Mouse (Mus musculus) forebrain, embryonic 11.5 days (tissue): ENCODE results near the gene Oxsr1. TPM values are rescaled to one million over a fixed set of nuclear protein-coding genes. Genes with fewer than 3 reads are reported as not detected.

ENCODE experiments used
- ATAC-seq: fragments of 200-750 bp; cut with Nextera tagmentation; replicated peaks from 2 replicates; pipeline ENCODE4 v1.8.0; 2017; ENCODE audit warnings: moderate TSS enrichment; ENCODE audit not compliant: low FRiP score
- DNase-seq: peaks from one replicate; pipeline ENCODE4 v3.0.0-alpha.2; 2017; ENCODE audit warnings: low spot score
- H3K27ac ChIP-seq: fragments of 300-500 bp; sonication (generic); 2 replicates; pipeline ENCODE4 v1.5.1; 2014; ENCODE audit warnings: low read depth, low read length
- H3K27me3 ChIP-seq: fragments of 300-500 bp; sonication (generic); 2 replicates; pipeline ENCODE4 v1.6.1; 2014; ENCODE audit warnings: mild to moderate bottlenecking, low read length, mixed read lengths; ENCODE audit not compliant: control insufficient read depth, insufficient read depth
- H3K36me3 ChIP-seq: fragments of 300-500 bp; sonication (generic); 2 replicates; pipeline ENCODE4 v1.6.1; 2014; ENCODE audit warnings: mild to moderate bottlenecking, low read length, moderate library complexity, mixed read lengths; ENCODE audit not compliant: control insufficient read depth, insufficient read depth
- H3K4me1 ChIP-seq: fragments of 300-500 bp; sonication (generic); replicated peaks from 2 replicates; pipeline ENCODE4 v1.6.1; 2014; ENCODE audit warnings: low read length, mixed read lengths; ENCODE audit not compliant: control insufficient read depth, insufficient read depth
- H3K4me2 ChIP-seq: fragments of 300-500 bp; sonication (generic); 2 replicates; pipeline ENCODE4 v1.6.1; 2014; ENCODE audit warnings: low read depth, mild to moderate bottlenecking, low read length, moderate library complexity, mixed read lengths; ENCODE audit not compliant: severe bottlenecking
- H3K4me3 ChIP-seq: fragments of 300-500 bp; sonication (generic); 2 replicates; pipeline ENCODE4 v1.5.1; 2014; ENCODE audit warnings: low read depth, low read length
- H3K9ac ChIP-seq: fragments of 300-500 bp; sonication (generic); 2 replicates; pipeline ENCODE4 v1.6.1; 2014; ENCODE audit warnings: low read length
- H3K9me3 ChIP-seq: fragments of 300-500 bp; sonication (generic); 2 replicates; pipeline ENCODE4 v1.6.1; 2016; ENCODE audit warnings: low read length, mixed read lengths; ENCODE audit not compliant: control insufficient read depth
- WGBS: fragments of 180-500 bp; shearing (Covaris S2); extraction: QIAGEN DNeasy Blood & Tissue Kit; methylation state at CpG from one replicate; pipeline ENCODE4 v1.1.7; 2014; 5-methylcytosine and 5-hydroxymethylcytosine counted together
- polyA plus RNA-seq: library from polyadenylated mRNA; unstranded; fragments of >200 nt; fragmentation: Nextera tagmentation; extraction: Ambion mirVana; gene quantifications from 2 replicates; pipeline ENCODE4 v1.2.1, GENCODE M21; 2014

The Oxsr1 gene
- polyA plus RNA-seq, 1 experiment from 2014 or later, result 19.7 TPM

- Histone ChIP-seq H3K36me3 (peaks cover 3% of the 10 kb centered on the region), H3K4me2 (peak within 1 kb of the TSS; percentile 68), H3K9me3 (no peaks in the 10 kb centered on the region), H3K4me1 (peaks cover 7% of the 10 kb centered on the region; the same call in 1 of the 2 replicates), H3K9ac (peak within 1 kb of the TSS; percentile 78), H3K4me3 (peak within 1 kb of the TSS; percentile 66), H3K27ac (peak within 1 kb of the TSS; percentile 79), H3K27me3 (peaks cover 3% of the 10 kb centered on the region; the same call in 1 of the 2 replicates)
- ATAC-seq (peak; percentile 97), DNase-seq (peak; percentile 96)
- under 1% methylated on average over 68 of the region's 68 CpGs for WGBS
Observed at GRCm38 (mm10) chr9:119340909-119341816, 18.9 kb upstream of the Oxsr1 start, which contains the start of gene Myd88. Myd88 (minus strand) TSS chr9:119341411.

GRCm38 (mm10) chr9:119340212-119340580 is 18.0 kb upstream of the Oxsr1 start:
- peaks cover 7% of the 10 kb centered on the region; the same call in 1 of the 2 replicates for H3K4me1 ChIP-seq
- H3K9ac ChIP-seq, result peak overlapping the region; percentile 59
- no peak for ATAC-seq
- H3K9me3 ChIP-seq, result no peaks in the 10 kb centered on the region
- H3K4me2 ChIP-seq, result peak overlapping the region; percentile 68
- 0 out of 2 replicates have a peak overlapping the region, but pooled peaks have one; percentile 79 for H3K27ac ChIP-seq
- peak overlapping the region; percentile 66 for H3K4me3 ChIP-seq
- no peak for DNase-seq
- no peaks in the 10 kb centered on the region; the same call in 1 of the 2 replicates for H3K36me3 ChIP-seq
- H3K27me3 ChIP-seq, result peaks cover 3% of the 10 kb centered on the region; the same call in 1 of the 2 replicates
- 6% methylated on average over 8 of the region's 8 CpGs for WGBS

- DNase-seq (peak; percentile 75), ATAC-seq (no peak)
- 1% methylated on average over 43 of the region's 43 CpGs for WGBS
- peak within 1 kb of the TSS; percentile 59 for H3K9ac ChIP-seq
- H3K4me3 ChIP-seq, result peak within 1 kb of the TSS; percentile 66
- peaks cover 3% of the 10 kb centered on the region; the same call in 1 of the 2 replicates for H3K27me3 ChIP-seq
- H3K36me3 ChIP-seq, result no peaks in the 10 kb centered on the region; the same call in 1 of the 2 replicates
- H3K27ac ChIP-seq, result peak within 1 kb of the TSS; percentile 79
- peak within 1 kb of the TSS; percentile 68 for H3K4me2 ChIP-seq
- peaks cover 7% of the 10 kb centered on the region; the same call in 1 of the 2 replicates for H3K4me1 ChIP-seq
- no peaks in the 10 kb centered on the region for H3K9me3 ChIP-seq
Observed at GRCm38 (mm10) chr9:119339558-119340211, 17.5 kb upstream of the Oxsr1 start, which contains the start of gene Acaa1a. Acaa1a (plus strand) TSS chr9:119339676.

GRCm38 (mm10) chr9:119339106-119339505 is 16.9 kb upstream of the Oxsr1 start:
- Histone ChIP-seq H3K9me3 (no peaks in the 10 kb centered on the region), H3K27ac (no peak overlapping the region), H3K9ac (peak overlapping the region; percentile 59), H3K4me3 (peak overlapping the region; percentile 66; the same call in 1 of the 2 replicates), H3K27me3 (peaks cover 3% of the 10 kb centered on the region; the same call in 1 of the 2 replicates), H3K4me1 (peaks cover 7% of the 10 kb centered on the region; the same call in 1 of the 2 replicates), H3K4me2 (peak overlapping the region; percentile 68), H3K36me3 (no peaks in the 10 kb centered on the region; the same call in 1 of the 2 replicates)
- WGBS, result 58% methylated on average over 7 of the region's 7 CpGs
- peak; percentile 53 for DNase-seq
- no peak for ATAC-seq

- Histone ChIP-seq H3K4me3 (no peak overlapping the region), H3K4me2 (no peak overlapping the region), H3K27me3 (peaks cover 3% of the 10 kb centered on the region; the same call in 1 of the 2 replicates), H3K9me3 (no peaks in the 10 kb centered on the region), H3K27ac (no peak overlapping the region), H3K36me3 (no peaks in the 10 kb centered on the region; the same call in 1 of the 2 replicates), H3K9ac (no peak overlapping the region), H3K4me1 (peaks cover 5% of the 10 kb centered on the region; the same call in 1 of the 2 replicates)
- ATAC-seq (no peak), DNase-seq (no peak)
- 89% methylated on average over 3 of the region's 3 CpGs for WGBS
Observed at GRCm38 (mm10) chr9:119338350-119338749, 16.1 kb upstream of the Oxsr1 start.

- ATAC-seq, result no peak
- H3K36me3 ChIP-seq, result no peaks in the 10 kb centered on the region
- no peaks in the 10 kb centered on the region for H3K9me3 ChIP-seq
- 93% methylated on average over 14 of the region's 14 CpGs for WGBS
- peak; percentile 46 for DNase-seq
- H3K4me2 ChIP-seq, result no peak overlapping the region
- peaks cover 3% of the 10 kb centered on the region; the same call in 1 of the 2 replicates for H3K27me3 ChIP-seq
- H3K27ac ChIP-seq, result no peak overlapping the region
- H3K9ac ChIP-seq, result no peak overlapping the region
- H3K4me3 ChIP-seq, result no peak overlapping the region
- peaks cover 5% of the 10 kb centered on the region; the same call in 1 of the 2 replicates for H3K4me1 ChIP-seq
Observed at GRCm38 (mm10) chr9:119337842-119338241, 15.6 kb upstream of the Oxsr1 start.

GRCm38 (mm10) chr9:119335571-119335970 is 13.3 kb upstream of the Oxsr1 start:
- no peaks in the 10 kb centered on the region for H3K36me3 ChIP-seq
- H3K4me2 ChIP-seq, result no peak overlapping the region
- ATAC-seq (no peak), DNase-seq (no peak)
- H3K27ac ChIP-seq, result no peak overlapping the region
- peaks cover 3% of the 10 kb centered on the region; the same call in 1 of the 2 replicates for H3K27me3 ChIP-seq
- H3K4me1 ChIP-seq, result peaks cover 2% of the 10 kb centered on the region; the same call in 1 of the 2 replicates
- no peaks in the 10 kb centered on the region for H3K9me3 ChIP-seq
- H3K9ac ChIP-seq, result no peak overlapping the region
- no peak overlapping the region for H3K4me3 ChIP-seq
- WGBS, result 86% methylated on average over 4 of the region's 4 CpGs

GRCm38 (mm10) chr9:119334834-119335233 is 12.6 kb upstream of the Oxsr1 start:
- H3K4me1 ChIP-seq, result peaks cover 2% of the 10 kb centered on the region; the same call in 1 of the 2 replicates
- no peaks in the 10 kb centered on the region for H3K36me3 ChIP-seq
- H3K4me3 ChIP-seq, result no peak overlapping the region
- no peaks in the 10 kb centered on the region for H3K9me3 ChIP-seq
- 87% methylated on average over 2 of the region's 2 CpGs for WGBS
- H3K27me3 ChIP-seq, result peaks cover 3% of the 10 kb centered on the region; the same call in 1 of the 2 replicates
- DNase-seq (no peak), ATAC-seq (no peak)
- no peak overlapping the region for H3K4me2 ChIP-seq
- no peak overlapping the region for H3K27ac ChIP-seq
- no peak overlapping the region for H3K9ac ChIP-seq
